Mouse (Mus musculus) embryonic facial prominence, embryonic 10.5 days (tissue): ENCODE data around the gene Cxcl15. TPM values are rescaled to one million over a fixed set of nuclear protein-coding genes. Genes with fewer than 3 reads are reported as not detected.
A peak's percentile ranks its signal among the peaks of the same experiment; 100 is the strongest.
"Not testable (repeated sequence)": the region's sequence is repeated elsewhere in the genome, so short reads cannot be mapped to it uniquely, and the experiment has no call there.

Experiments
- DNase-seq: peaks from one replicate; pipeline ENCODE4 v3.0.0-alpha.2; 2017; ENCODE audit warnings: low spot score
- H3K27ac ChIP-seq: fragments of 300-500 bp; sonication (generic); replicated peaks from 2 replicates; pipeline ENCODE4 v1.5.1; 2016; ENCODE audit warnings: mild to moderate bottlenecking
- H3K27me3 ChIP-seq: fragments of 300-500 bp; sonication (generic); replicated peaks from 2 replicates; pipeline ENCODE4 v1.6.1; 2016; ENCODE audit warnings: low read depth, mild to moderate bottlenecking; ENCODE audit not compliant: poor library complexity, severe bottlenecking
- H3K36me3 ChIP-seq: fragments of 300-500 bp; sonication (generic); replicated peaks from 2 replicates; pipeline ENCODE4 v1.6.1; 2016; ENCODE audit warnings: mild to moderate bottlenecking, moderate library complexity
- H3K4me1 ChIP-seq: fragments of 300-500 bp; sonication (generic); 2 replicates; pipeline ENCODE4 v1.6.1; 2016
- H3K4me3 ChIP-seq: fragments of 300-500 bp; sonication (generic); 2 replicates; pipeline ENCODE4 v1.5.1; 2016; ENCODE audit warnings: mild to moderate bottlenecking, moderate library complexity
- H3K9me3 ChIP-seq: fragments of 300-500 bp; sonication (generic); 2 replicates; pipeline ENCODE4 v1.6.1; 2016; ENCODE audit warnings: mild to moderate bottlenecking
- WGBS: fragments of 180-500 bp; shearing (Covaris S2); methylation state at CpG from one replicate; pipeline ENCODE4 v1.1.7; 2016; 5-methylcytosine and 5-hydroxymethylcytosine counted together
- polyA plus RNA-seq: library from polyadenylated mRNA; unstranded; fragments of >200 nt; fragmentation: Nextera tagmentation; extraction: Ambion mirVana; gene quantifications from 2 replicates; pipeline ENCODE4 v1.2.1, GENCODE M21; 2016

The Cxcl15 gene
- polyA plus RNA-seq, 1 experiment from 2014 or later, result not detected

DNA sequence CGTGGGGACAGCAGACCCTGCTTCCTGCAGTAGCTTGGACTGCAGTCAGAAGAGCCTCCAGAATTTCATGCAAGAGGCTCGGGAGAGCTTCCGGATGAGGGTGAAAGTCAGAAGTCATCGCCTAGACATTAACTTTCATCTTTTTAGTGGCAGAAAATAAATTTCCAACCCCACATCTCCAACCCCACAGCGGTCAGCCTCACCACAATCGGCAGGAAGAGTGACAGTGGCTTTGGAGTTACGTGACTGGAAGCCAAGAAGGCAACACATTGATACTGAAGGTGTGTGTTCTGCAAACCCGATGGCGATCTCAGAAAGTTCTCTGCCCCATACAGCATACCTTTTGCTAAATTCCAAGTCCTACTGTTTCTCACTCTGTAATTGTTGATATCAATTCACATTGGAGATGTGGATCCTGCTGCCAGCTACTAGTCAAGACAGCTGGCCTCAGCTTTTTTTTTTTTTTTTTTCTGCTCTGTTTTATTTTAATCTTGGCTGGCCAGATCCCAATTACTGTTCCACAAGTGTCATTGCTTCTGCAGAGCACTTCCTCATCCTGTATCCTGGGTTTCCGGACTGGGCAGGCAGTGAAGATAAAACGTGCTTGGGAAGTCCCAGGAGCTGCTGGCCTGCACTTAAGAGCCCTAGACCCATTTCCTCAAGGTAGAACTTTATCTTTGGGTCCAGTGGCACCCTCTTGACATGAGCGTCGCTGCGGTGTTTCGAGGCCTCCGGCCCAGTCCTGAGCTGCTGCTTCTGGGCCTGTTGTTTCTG is 22.3 kb upstream of the Cxcl15 start, which contains the start of gene Pf4:
Gene Pf4, plus strand, starts transcription at position 556 of the 774 bp plus-strand sequence.
- Histone ChIP-seq H3K36me3 (no peaks in the 10 kb centered on the region), H3K4me3 (no peak within 1 kb of the TSS), H3K4me1 (no peaks in the 10 kb centered on the region), H3K27me3 (no peaks in the 10 kb centered on the region), H3K9me3 (no peaks in the 10 kb centered on the region), H3K27ac (no peak within 1 kb of the TSS)
- no peak for DNase-seq
- 88% methylated on average over 16 of the region's 16 CpGs for WGBS

DNA sequence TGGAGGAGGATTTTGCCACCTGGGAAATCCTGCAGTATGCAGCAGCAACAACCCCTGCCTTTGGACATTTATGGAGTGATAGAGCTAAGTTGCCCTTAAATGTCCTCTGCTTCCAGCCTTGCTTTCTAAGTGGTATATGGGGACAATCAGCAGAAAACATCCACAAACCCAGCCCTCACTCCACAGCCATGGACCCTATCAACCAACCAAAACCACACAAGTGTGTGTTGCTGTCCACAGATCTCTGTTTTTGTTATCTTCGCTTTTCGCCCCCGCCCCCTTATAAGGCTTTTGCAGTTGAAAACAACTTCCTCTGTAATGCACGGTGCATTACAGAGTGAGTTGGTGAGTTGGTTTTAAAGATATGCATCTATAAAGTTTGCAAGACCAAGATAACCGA is 18.8 kb upstream of the Cxcl15 start:
- Histone ChIP-seq H3K27me3 (no peaks in the 10 kb centered on the region), H3K9me3 (no peaks in the 10 kb centered on the region), H3K4me3 (no peak overlapping the region), H3K36me3 (no peaks in the 10 kb centered on the region), H3K4me1 (no peaks in the 10 kb centered on the region), H3K27ac (no peak overlapping the region)
- 91% methylated on average over 5 of the region's 5 CpGs for WGBS
- DNase-seq, result no peak

GRCm38 (mm10) chr5:90777621-90778020 is 16.7 kb upstream of the Cxcl15 start:
- 80% methylated on average over 10 of the region's 10 CpGs for WGBS

DNA sequence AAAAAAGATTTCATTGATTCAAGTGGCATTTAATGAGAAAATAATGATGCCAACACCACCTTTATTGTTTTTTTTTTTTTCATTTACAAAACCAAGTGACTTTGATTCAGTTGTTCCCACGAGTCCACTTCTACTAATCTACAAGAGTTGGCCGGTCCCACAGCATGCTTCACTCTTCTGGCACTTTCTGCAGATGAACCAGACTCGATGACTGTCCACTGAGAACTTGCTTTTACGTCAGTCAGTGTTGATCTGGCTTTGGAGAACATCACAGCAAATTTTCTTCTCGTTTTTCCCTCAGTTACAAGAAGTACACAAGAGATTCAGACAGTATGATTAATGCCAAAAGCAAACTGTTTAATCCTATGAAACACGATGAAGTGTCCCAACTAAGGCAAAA is 15.5 kb upstream of the Cxcl15 start:
- Histone ChIP-seq H3K4me3 (no peak overlapping the region), H3K27ac (no peak overlapping the region), H3K36me3 (no peaks in the 10 kb centered on the region), H3K27me3 (no peaks in the 10 kb centered on the region), H3K9me3 (no peaks in the 10 kb centered on the region), H3K4me1 (no peaks in the 10 kb centered on the region)
- no peak for DNase-seq
- WGBS, result 88% methylated on average over 6 of the region's 6 CpGs

More at GRCm38 (mm10) chr5:90777621-90778020, 16.7 kb upstream of the Cxcl15 start:
- H3K27me3 ChIP-seq, result no peaks in the 10 kb centered on the region
- H3K36me3 ChIP-seq, result no peaks in the 10 kb centered on the region
- H3K9me3 ChIP-seq, result no peaks in the 10 kb centered on the region
- DNase-seq, result no peak
- H3K27ac ChIP-seq, result no peak overlapping the region
- H3K4me3 ChIP-seq, result no peak overlapping the region
- H3K4me1 ChIP-seq, result no peaks in the 10 kb centered on the region

DNA sequence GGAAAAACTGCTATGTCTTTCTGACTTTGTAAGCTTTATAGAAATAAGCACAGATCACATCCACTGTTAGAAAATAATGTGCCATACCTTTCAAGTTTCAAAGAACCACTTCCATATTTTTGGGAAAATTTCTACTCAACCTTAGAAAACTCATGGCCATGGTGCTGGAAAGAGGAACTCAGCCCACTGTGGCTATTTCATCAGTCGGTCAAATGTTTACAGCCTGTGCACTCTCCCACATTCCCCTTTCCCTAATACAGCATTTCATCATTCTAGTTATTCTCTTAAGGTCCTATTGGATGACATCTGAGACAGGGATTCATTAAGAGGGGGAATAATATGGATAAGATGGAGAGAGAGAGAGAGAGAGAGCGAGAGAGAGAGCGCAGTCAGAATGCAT is 10.6 kb upstream of the Cxcl15 start:
- H3K27me3 ChIP-seq, result peaks cover 7% of the 10 kb centered on the region
- H3K4me3 ChIP-seq, result no peak overlapping the region
- H3K27ac ChIP-seq, result no peak overlapping the region
- WGBS, result 87% methylated on average over 3 of the region's 3 CpGs
- H3K4me1 ChIP-seq, result peaks cover 8% of the 10 kb centered on the region
- H3K36me3 ChIP-seq, result no peaks in the 10 kb centered on the region
- no peaks in the 10 kb centered on the region for H3K9me3 ChIP-seq
- DNase-seq, result no peak

GRCm38 (mm10) chr5:90785659-90786588 is 8.4 kb upstream of the Cxcl15 start, which contains the start of gene Cxcl3:
TSS of gene Cxcl3 (plus strand) at chr5:90786103.
- Histone ChIP-seq H3K4me1 (peaks cover 8% of the 10 kb centered on the region), H3K27me3 (peaks cover 7% of the 10 kb centered on the region), H3K36me3 (no peaks in the 10 kb centered on the region), H3K4me3 (peak within 1 kb of the TSS; percentile 56), H3K9me3 (no peaks in the 10 kb centered on the region), H3K27ac (no peak within 1 kb of the TSS)
- WGBS, result 14% methylated on average over 26 of the region's 26 CpGs
- DNase-seq, result peak; percentile 54

GRCm38 (mm10) chr5:90788114-90788513 is 6.2 kb upstream of the Cxcl15 start:
- Histone ChIP-seq H3K9me3 (no peaks in the 10 kb centered on the region), H3K27ac (no peak overlapping the region), H3K4me1 (peaks cover 8% of the 10 kb centered on the region), H3K36me3 (no peaks in the 10 kb centered on the region), H3K27me3 (peaks cover 7% of the 10 kb centered on the region), H3K4me3 (no peak overlapping the region)
- WGBS, result 78% methylated on average over 4 of the region's 4 CpGs
- no peak for DNase-seq

- Histone ChIP-seq H3K27ac (no peak overlapping the region), H3K4me1 (peaks cover 8% of the 10 kb centered on the region)
- 84% methylated on average over 11 of the region's 11 CpGs for WGBS
Measured at GRCm38 (mm10) chr5:90789306-90790073, 4.8 kb upstream of the Cxcl15 start.

DNA sequence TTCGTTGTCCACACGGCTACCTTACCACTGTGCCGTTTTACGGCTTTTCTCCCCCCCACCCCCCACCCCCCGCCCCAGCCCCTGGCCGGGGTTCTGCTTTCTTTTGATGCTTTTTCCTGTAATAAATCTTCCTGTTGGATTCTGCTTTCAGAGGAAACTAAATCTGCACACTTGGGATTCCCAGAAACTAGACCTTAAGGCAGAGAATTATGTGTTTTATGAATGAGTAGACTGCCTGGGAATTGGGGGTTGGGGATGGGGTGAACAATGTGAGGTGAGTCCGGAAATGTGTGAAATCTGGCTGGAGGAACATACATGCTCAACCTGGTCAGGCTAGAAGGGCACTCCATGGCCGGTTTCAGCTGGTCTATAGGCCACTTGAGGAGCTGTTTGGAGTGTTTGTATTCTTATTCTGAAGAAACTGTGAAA is 4.2 kb upstream of the Cxcl15 start:
- no peak overlapping the region for H3K27ac ChIP-seq
- 82% methylated on average over 8 of the region's 8 CpGs for WGBS

More at GRCm38 (mm10) chr5:90789306-90790073, 4.8 kb upstream of the Cxcl15 start:
- Histone ChIP-seq H3K27me3 (peaks cover 7% of the 10 kb centered on the region), H3K36me3 (no peaks in the 10 kb centered on the region), H3K9me3 (no peaks in the 10 kb centered on the region), H3K4me3 (no peak overlapping the region)
- DNase-seq, result no peak

DNA sequence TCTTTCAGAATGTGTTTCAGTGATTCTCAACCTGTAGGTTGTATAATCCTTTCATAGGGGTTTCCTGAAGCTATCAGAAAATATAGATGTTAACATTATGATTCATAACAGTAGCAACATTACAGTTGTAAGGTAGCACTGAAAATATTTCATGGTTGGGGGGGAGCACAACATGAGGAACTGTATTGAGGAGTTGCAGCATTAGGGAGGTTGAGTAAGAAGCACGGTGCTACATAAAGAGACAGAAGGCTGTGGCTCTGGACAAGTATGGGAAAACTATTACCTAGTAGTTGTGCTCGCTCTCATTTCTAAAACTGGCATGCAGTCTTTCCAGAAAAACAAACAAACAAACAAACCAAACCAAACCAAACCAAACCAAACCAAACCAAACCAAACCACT is 1.1 kb downstream of the Cxcl15 start:
- not testable (repeated sequence) for H3K27me3 ChIP-seq, DNase-seq, H3K4me3 ChIP-seq, H3K36me3 ChIP-seq, H3K9me3 ChIP-seq, H3K27ac ChIP-seq, H3K4me1 ChIP-seq
- 92% methylated on average over 2 of the region's 2 CpGs for WGBS

More for the DNA sequence above, 4.2 kb upstream of the Cxcl15 start:
- H3K27me3 ChIP-seq, result peaks cover 7% of the 10 kb centered on the region
- H3K4me1 ChIP-seq, result peaks cover 8% of the 10 kb centered on the region
- no peaks in the 10 kb centered on the region for H3K9me3 ChIP-seq
- no peaks in the 10 kb centered on the region for H3K36me3 ChIP-seq
- no peak overlapping the region for H3K4me3 ChIP-seq
- no peak for DNase-seq

DNA sequence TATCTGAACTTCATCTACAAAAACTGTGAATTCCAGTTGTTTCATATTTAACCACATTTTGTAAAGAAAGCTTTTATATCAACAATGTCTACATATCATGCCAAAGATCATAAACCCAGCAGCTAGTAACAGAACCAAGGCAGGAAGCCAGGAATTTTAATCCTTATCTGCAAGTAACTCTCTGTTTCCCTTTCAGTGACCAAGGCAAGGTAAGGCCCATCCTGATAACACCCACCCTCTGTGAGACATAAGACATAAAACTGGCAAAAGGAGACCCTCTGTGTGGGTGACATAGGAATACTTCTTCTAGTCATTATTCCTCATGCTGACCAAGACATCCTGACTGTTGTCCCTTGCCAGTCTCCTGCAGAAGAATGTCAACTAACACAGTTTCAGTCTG is 10.2 kb downstream of the Cxcl15 start:
- no peaks in the 10 kb centered on the region for H3K36me3 ChIP-seq
- H3K4me3 ChIP-seq, result no peak overlapping the region
- no peak overlapping the region for H3K27ac ChIP-seq
- no peaks in the 10 kb centered on the region for H3K9me3 ChIP-seq
- H3K4me1 ChIP-seq, result no peaks in the 10 kb centered on the region
- no peak for DNase-seq
- no peaks in the 10 kb centered on the region for H3K27me3 ChIP-seq

DNA sequence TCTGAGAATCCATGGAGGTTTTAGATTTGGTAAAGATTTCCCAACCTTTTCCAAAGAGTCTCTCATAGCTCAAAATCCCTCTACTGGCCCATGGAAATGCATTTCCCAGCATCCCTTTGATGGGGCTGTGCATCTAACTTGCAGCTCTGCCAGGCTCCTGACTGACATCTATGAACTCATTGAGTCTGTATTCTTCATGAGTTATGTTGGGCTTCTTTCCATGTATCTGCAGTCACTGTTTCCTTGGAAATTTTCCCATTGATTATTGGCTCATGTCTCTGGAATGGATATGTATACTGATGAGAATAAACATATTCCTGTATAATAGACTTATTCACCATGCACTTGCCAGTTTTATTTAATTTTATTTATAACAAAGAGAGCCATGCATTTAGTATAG is 11.7 kb downstream of the Cxcl15 start:
- no peak for DNase-seq
- H3K36me3 ChIP-seq, result no peaks in the 10 kb centered on the region
- no peak overlapping the region for H3K4me3 ChIP-seq
- H3K27me3 ChIP-seq, result no peaks in the 10 kb centered on the region
- no peaks in the 10 kb centered on the region for H3K4me1 ChIP-seq
- no peak overlapping the region for H3K27ac ChIP-seq
- no peaks in the 10 kb centered on the region for H3K9me3 ChIP-seq
